ENCODE assay signal across 8 mouse cellular contexts in the genomic region with DNA sequence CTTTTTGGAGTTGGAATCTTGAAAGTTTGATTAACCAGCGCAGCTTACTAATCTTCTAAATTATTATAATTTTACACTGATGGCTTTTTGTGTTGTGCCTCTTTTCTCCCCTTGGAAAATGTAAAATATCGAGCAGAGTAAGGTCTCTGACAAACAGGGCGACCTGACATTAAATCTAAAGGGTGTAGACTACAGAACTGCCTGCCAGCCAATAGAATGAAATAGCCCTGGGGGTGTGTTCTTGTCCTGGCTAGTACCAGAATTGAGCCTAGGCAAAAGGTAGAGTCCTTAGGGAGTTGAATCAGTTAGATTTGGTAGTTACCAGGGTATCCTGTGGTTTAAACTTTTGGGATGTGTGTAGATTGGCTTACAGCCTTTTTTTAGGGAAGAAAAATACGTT. TPM values are rescaled to one million over a fixed set of nuclear protein-coding genes. Genes with fewer than 3 reads are reported as not detected.
DNase-seq lines count a peak whose midpoint lies in the region; ATAC-seq lines count a peak whose summit lies in the region.

No protein-coding gene starts in this region.

- no peak for ATAC-seq in neural tube, embryonic 12.5 days (ENCODE audit: low FRiP score, low read depth)
- no peak for ATAC-seq in activated CD4-positive, CD25-positive, alpha-beta regulatory T cell, adult 4 months

- peak overlapping the region; percentile 84 for H3K4me2 ChIP-seq in neural tube, embryonic 12.5 days (replicated peaks)

- H3K4me1 ChIP-seq in neural tube, embryonic 12.5 days = peaks cover 16% of the 10 kb centered on the region

- peak; percentile 96 for DNase-seq in heart, adult 11 months
- no peak for DNase-seq in heart, postnatal 4 days
- peak; percentile 49 for DNase-seq in NIH3T3 (ENCODE audit: low read depth)
- DNase-seq in forelimb bud, embryonic 11.5 days (ENCODE audit: low read depth, low spot score) = peak; percentile 16
- DNase-seq in kidney, postnatal 10 days = peak; percentile 42
- DNase-seq in layer of hippocampus, adult 11-12 months (ENCODE audit: low spot score) = no peak

- H3K4me3 ChIP-seq in neural tube, embryonic 12.5 days = peak overlapping the region; percentile 94

- no peaks in the 10 kb centered on the region for H3K27me3 ChIP-seq in neural tube, embryonic 12.5 days (replicated peaks)

- H3K27ac ChIP-seq in neural tube, embryonic 12.5 days = no peak overlapping the region

- H3K9me3 ChIP-seq in neural tube, embryonic 12.5 days = no peaks in the 10 kb centered on the region

- 2% methylated on average over 4 of the region's 4 CpGs for WGBS in neural tube, embryonic 12.5 days

- H3K36me3 ChIP-seq in neural tube, embryonic 12.5 days = no peaks in the 10 kb centered on the region

- peak overlapping the region; percentile 94 for H3K9ac ChIP-seq in neural tube, embryonic 12.5 days

RNA-seq across cellular contexts. Expression of gene Glud1, which starts 1.2 kb away (rescaled TPM):
- total RNA-seq in heart, postnatal 4 days (2021) = 100 to 1,000 TPM; 121 to 129 TPM
- polyA plus RNA-seq in neural tube, embryonic 12.5 days (2016; fragmentation: Nextera tagmentation; extraction: Ambion mirVana) = 95.7 and 107 TPM in 2 replicates
- polyA plus RNA-seq in activated CD4-positive, CD25-positive, alpha-beta regulatory T cell, adult 4 months (2017; shearing (Covaris generic)) = 10 to 100 TPM; 37.3 to 50.1 TPM

RNA-seq across cellular contexts. Expression of gene Shld2, which starts 1.4 kb away (rescaled TPM):
- total RNA-seq in heart, postnatal 4 days (2021) = 1 to 10 TPM; 9.0 to 9.4 TPM
- 7.0 and 7.2 TPM in 2 replicates for polyA plus RNA-seq in neural tube, embryonic 12.5 days (2016; fragmentation: Nextera tagmentation; extraction: Ambion mirVana)
- polyA plus RNA-seq in activated CD4-positive, CD25-positive, alpha-beta regulatory T cell, adult 4 months (2017; shearing (Covaris generic)) = 1 to 10 TPM; 8.3 to 9.2 TPM

RNA-seq across cellular contexts. Expression of gene Fam25c, which starts 43.5 kb away (rescaled TPM):
- not detected for total RNA-seq in heart, postnatal 4 days (2021)
- not detected in 2 replicates for polyA plus RNA-seq in neural tube, embryonic 12.5 days (2016; fragmentation: Nextera tagmentation; extraction: Ambion mirVana)
- not detected for polyA plus RNA-seq in activated CD4-positive, CD25-positive, alpha-beta regulatory T cell, adult 4 months (2017; shearing (Covaris generic))

Comparison
In these comparisons a context has a peak if more than half of its experiments do, and no peak if none do; other contexts are left out.
1. DNase-seq: peak in heart, adult 11 months (single experiment), NIH3T3 (single experiment), forelimb bud, embryonic 11.5 days (single experiment) and kidney, postnatal 10 days (single experiment); none in heart, postnatal 4 days (single experiment) and layer of hippocampus, adult 11-12 months (single experiment).